Mouse (Mus musculus): ENCODE measurements around the gene Dlg2.

DNA sequence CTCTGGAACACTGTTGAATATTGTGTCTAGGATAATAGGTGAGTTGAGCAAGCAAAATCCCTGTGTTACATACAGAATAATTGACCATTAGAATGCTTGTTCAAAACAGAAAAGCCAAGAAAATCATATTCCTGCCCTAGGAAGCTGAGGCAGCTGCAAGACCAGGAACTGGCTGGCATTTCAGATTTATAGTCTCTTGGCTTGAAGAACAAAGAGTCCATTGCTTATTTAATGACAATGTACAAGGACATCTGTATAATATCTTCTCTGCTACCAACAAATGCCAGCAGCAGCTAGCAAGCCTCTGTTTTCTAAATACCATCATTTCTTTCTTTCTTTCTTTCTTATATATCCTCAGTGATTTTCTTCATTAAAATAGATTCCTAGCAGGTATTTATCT, 1243.8 kb downstream of the Dlg2 start:
- no peak for TF ChIP-seq CTCF (IDR thresholded peaks at IDR 0.05; ENCODE audit: borderline replicate concordance, extremely low read depth, insufficient read depth, insufficient read length)
- no peak for TF ChIP-seq POLR2A (IDR thresholded peaks at IDR 0.05; ENCODE audit: borderline replicate concordance, extremely low read depth, insufficient read depth, insufficient read length, poor library complexity, severe bottlenecking)

All from brain, embryonic 14.5 days (tissue).